8 mouse cellular contexts compared by ENCODE assay signal in the genomic region with DNA sequence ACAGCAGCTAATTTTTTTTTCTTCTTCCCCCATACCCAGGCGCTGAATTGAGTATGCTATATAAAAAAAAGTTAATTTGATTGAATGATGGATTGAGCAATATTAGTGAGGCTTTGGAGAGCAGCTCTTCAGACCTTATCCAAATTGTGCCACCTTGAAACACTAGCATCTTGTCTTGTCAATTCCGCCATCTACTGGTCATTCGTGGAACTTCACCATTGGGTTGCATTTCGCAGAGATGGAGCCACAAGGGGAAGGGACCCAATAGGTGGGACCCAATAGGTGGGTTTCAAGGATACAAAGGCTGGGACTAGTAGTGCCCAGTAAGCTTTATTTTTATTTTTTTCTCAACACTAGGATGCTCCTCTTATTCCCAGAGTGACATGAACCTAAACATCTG. TPM values are rescaled to one million over a fixed set of nuclear protein-coding genes. Genes with fewer than 3 reads are reported as not detected.
A peak's percentile ranks its signal among the peaks of the same experiment; 100 is the strongest.
DNase-seq lines count a peak whose midpoint lies in the region; TF ChIP-seq lines count a peak whose summit lies in the region.

No protein-coding gene starts in this region.

- TF ChIP-seq EP300 in CH12.LX (IDR thresholded peaks at IDR 0.05; ENCODE audit: low read length) = no peak

- TF ChIP-seq POLR2A in CH12.LX (IDR thresholded peaks at IDR 0.05; ENCODE audit: low read depth, low read length) = no peak

- peaks cover 5% of the 10 kb centered on the region for H3K9me3 ChIP-seq in CH12.LX (replicated peaks; ENCODE audit: low read length)

- peaks cover 0 to 17% of the 10 kb centered on the region in 2 experiments for H3K36me3 ChIP-seq in CH12.LX (replicated peaks in 1 of 2; ENCODE audit: control insufficient read depth in 1 of 2, insufficient read depth in 1 of 2, low read length in 1 of 2)

- no peaks in the 10 kb centered on the region for H3K27me3 ChIP-seq in CH12.LX (replicated peaks)

- H3K27ac ChIP-seq in CH12.LX (ENCODE audit: insufficient read depth, low read depth) = no peak overlapping the region

- peaks cover 18% of the 10 kb centered on the region for H3K79me2 ChIP-seq in CH12.LX (replicated peaks; ENCODE audit: control insufficient read depth, extremely low read depth, insufficient read depth, poor library complexity, severe bottlenecking)

- peak; percentile 74 to 83 for TF ChIP-seq CTCF in CH12.LX (conservative IDR thresholded peaks at IDR 0.05 in 1 of 2, IDR thresholded peaks at IDR 0.05 in 1 of 2; ENCODE audit: low read depth in 2 of 2, low read length in 2 of 2)

- no peak overlapping the region for H3K9ac ChIP-seq in CH12.LX (ENCODE audit: insufficient read depth, low read depth)

- H3K4me2 ChIP-seq in CH12.LX (ENCODE audit: insufficient read depth, low read depth, poor library complexity, severe bottlenecking) = no peak overlapping the region

- in situ Hi-C loops in CH12.LX (cut with MboI; ENCODE audit: low pct_ligation_motif_present, low pct_unique_long_range_greater_than_20kb, low sequenced_read_pairs) = loop anchor here (5.0 kb wide), 1 partner anchor 102 kb away; no protein-coding TSS in a partner anchor

- no peak overlapping the region for H3K4me3 ChIP-seq in CH12.LX (replicated peaks in 1 of 3; ENCODE audit: low read depth in 2 of 3, low read length in 2 of 3, poor library complexity in 1 of 3)

- peak; percentile 68 for TF ChIP-seq RAD21 in CH12.LX (IDR thresholded peaks at IDR 0.05; ENCODE audit: low read depth, low read length)

- DNase-seq in 3T3-L1 (ENCODE audit: low read depth, low spot score) = peak; percentile 81
- DNase-seq in CH12.LX (ENCODE audit: extremely low read depth) = peak; percentile 86
- DNase-seq in brain, embryonic 18.5 days (ENCODE audit: low read depth, low spot score) = peak; percentile 30
- peak; percentile 80 for DNase-seq in forelimb bud, embryonic 11.5 days (ENCODE audit: low read depth, low spot score)
- peak; percentile 56 to 88 for DNase-seq in kidney, postnatal 25 days
- peak; percentile 74 to 78 for DNase-seq in lung, adult 18-20 months
- peak; percentile 88 to 89 for DNase-seq in right cerebral cortex, adult 2 months (ENCODE audit: low spot score in 2 of 2)
- DNase-seq in urinary bladder, postnatal 14 days (ENCODE audit: low spot score) = peak; percentile 76

- H3K4me1 ChIP-seq in CH12.LX (ENCODE audit: control insufficient read depth in 1 of 2, insufficient read depth in 2 of 2) = peaks cover 11 to 27% of the 10 kb centered on the region in 2 experiments

- dilution Hi-C loops in CH12.LX (cut with MboI; ENCODE audit: extremely low pct_ligation_motif_present, extremely low pct_unique_long_range_greater_than_20kb, low sequenced_read_pairs) = no loop called here

TF ChIP-seq in CH12.LX, 34 proteins besides CTCF, POLR2A, EP300 and RAD21:
- TF ChIP-seq MAZ (IDR thresholded peaks at IDR 0.05; ENCODE audit: low read depth, low read length) (no peak), SMC3 (IDR thresholded peaks at IDR 0.05; ENCODE audit: low read depth, low read length) (peak; percentile 74), BHLHE40 (IDR thresholded peaks at IDR 0.05; ENCODE audit: low read depth, low read length) (no peak)

RNA-seq across cellular contexts. Expression of a gene that starts 5.2 kb away (rescaled TPM):
- total RNA-seq in CH12.LX (2012; rRNA removed) (1.1 and 1.2 TPM in 2 replicates), CH12.LX (2014; rRNA removed) (1.9 and 2.0 TPM in 2 replicates)
- polyA plus RNA-seq in CH12.LX (2012; ENCODE audit: insufficient read length, low read depth) = 4.8 and 5.6 TPM in 2 replicates

RNA-seq across cellular contexts. Expression of a gene that starts 24.0 kb away (rescaled TPM):
- total RNA-seq in CH12.LX (2012; rRNA removed) (5.8 and 6.8 TPM in 2 replicates), CH12.LX (2014; rRNA removed) (10.9 and 12.2 TPM in 2 replicates)
- 10.2 and 11.4 TPM in 2 replicates for polyA plus RNA-seq in CH12.LX (2012; ENCODE audit: insufficient read length, low read depth)

RNA-seq across cellular contexts. Expression of a gene that starts 27.5 kb away (rescaled TPM):
- total RNA-seq in CH12.LX (2012; rRNA removed) (0.08 TPM in 1 of 2 replicates, not detected in the other), CH12.LX (2014; rRNA removed) (0.14 TPM in 1 of 2 replicates, not detected in the other)
- 0.11 TPM in 1 of 2 replicates, not detected in the other for polyA plus RNA-seq in CH12.LX (2012; ENCODE audit: insufficient read length, low read depth)

RNA-seq across cellular contexts. Expression of a gene that starts 43.8 kb away (rescaled TPM):
- total RNA-seq in CH12.LX (2012; rRNA removed) (574 and 629 TPM in 2 replicates), CH12.LX (2014; rRNA removed) (511 and 534 TPM in 2 replicates)
- 898 and 899 TPM in 2 replicates for polyA plus RNA-seq in CH12.LX (2012; ENCODE audit: insufficient read length, low read depth)

RNA-seq across cellular contexts. Expression of a gene that starts 49.2 kb away (rescaled TPM):
- total RNA-seq in CH12.LX (2012; rRNA removed) (not detected in 2 replicates), CH12.LX (2014; rRNA removed) (0.28 TPM in 1 of 2 replicates, not detected in the other)
- 0.83 and 1.0 TPM in 2 replicates for polyA plus RNA-seq in CH12.LX (2012; ENCODE audit: insufficient read length, low read depth)

Comparison
In these comparisons a context has a peak if more than half of its experiments do, and no peak if none do; other contexts are left out.
1. DNase-seq: peak in every context shown above with its lines; median percentile 88 in right cerebral cortex, adult 2 months; 86 in CH12.LX; 81 in 3T3-L1; 80 in forelimb bud, embryonic 11.5 days; 76 in lung, adult 18-20 months; 76 in urinary bladder, postnatal 14 days; 72 in kidney, postnatal 25 days; 30 in brain, embryonic 18.5 days.